Mouse (Mus musculus) midbrain, embryonic 12.5 days (tissue): ENCODE data around the gene Fbxo2. TPM values are rescaled to one million over a fixed set of nuclear protein-coding genes. Genes with fewer than 3 reads are reported as not detected.

Experiments used
- ATAC-seq: fragments of 200-750 bp; cut with Nextera tagmentation; 2 replicates; pipeline ENCODE4 v1.8.0; 2017; ENCODE audit warnings: low read depth, moderate TSS enrichment, moderate library complexity; ENCODE audit not compliant: low FRiP score
- H3K27ac ChIP-seq: fragments of 300-500 bp; sonication (generic); replicated peaks from 2 replicates; pipeline ENCODE4 v1.5.1; 2016; ENCODE audit warnings: mild to moderate bottlenecking
- H3K27me3 ChIP-seq: fragments of 300-500 bp; sonication (generic); 2 replicates; pipeline ENCODE4 v1.6.1; 2016; ENCODE audit warnings: mild to moderate bottlenecking
- H3K36me3 ChIP-seq: fragments of 300-500 bp; sonication (generic); 2 replicates; pipeline ENCODE4 v1.6.1; 2016
- H3K4me1 ChIP-seq: fragments of 300-500 bp; sonication (generic); 2 replicates; pipeline ENCODE4 v1.6.1; 2016
- H3K4me2 ChIP-seq: fragments of 300-500 bp; sonication (generic); replicated peaks from 2 replicates; pipeline ENCODE4 v1.6.1; 2016; ENCODE audit warnings: mild to moderate bottlenecking, moderate library complexity
- H3K4me3 ChIP-seq: fragments of 300-500 bp; sonication (generic); 2 replicates; pipeline ENCODE4 v1.5.1; 2016; ENCODE audit warnings: mild to moderate bottlenecking
- H3K9ac ChIP-seq: fragments of 300-500 bp; sonication (generic); replicated peaks from 2 replicates; pipeline ENCODE4 v1.6.1; 2016; ENCODE audit warnings: mild to moderate bottlenecking, moderate library complexity
- H3K9me3 ChIP-seq: fragments of 300-500 bp; sonication (generic); 2 replicates; pipeline ENCODE4 v1.6.1; 2016; ENCODE audit warnings: mild to moderate bottlenecking
- WGBS: fragments of 180-500 bp; shearing (Covaris S2); methylation state at CpG from one replicate; pipeline ENCODE4 v1.1.7; 2016; 5-methylcytosine and 5-hydroxymethylcytosine counted together
- polyA plus RNA-seq: library from polyadenylated mRNA; unstranded; fragments of >200 nt; fragmentation: Nextera tagmentation; extraction: Ambion mirVana; gene quantifications from 2 replicates; pipeline ENCODE4 v1.2.1, GENCODE M21; 2016

Gene Fbxo2
- polyA plus RNA-seq, 1 experiment from 2014 or later: 2.1 TPM

DNA sequence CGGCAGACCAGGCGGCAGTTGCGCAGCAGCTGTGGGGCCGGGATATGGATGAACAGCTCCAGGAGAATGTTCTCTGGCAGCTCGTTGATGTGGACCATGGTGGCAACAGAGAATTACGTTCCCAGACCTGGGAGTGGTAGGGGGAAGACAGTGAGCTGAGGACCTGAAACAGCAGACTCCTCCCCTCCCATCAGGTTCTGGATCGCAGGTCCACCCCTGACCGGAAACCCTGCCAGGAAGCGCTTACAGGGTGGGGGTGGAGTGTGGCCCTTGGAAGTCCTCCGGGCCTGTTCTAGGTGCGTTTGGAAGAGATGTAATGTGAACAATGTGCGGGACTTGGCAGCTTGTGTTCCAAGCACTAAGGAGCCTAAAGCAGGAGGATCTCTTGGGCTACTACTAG lies 10.9 kb upstream of the Fbxo2 start:
- no peak overlapping the region for H3K4me2 ChIP-seq
- no peak overlapping the region for H3K9ac ChIP-seq
- WGBS: 81% methylated on average over 12 of the region's 12 CpGs
- no peak overlapping the region for H3K4me3 ChIP-seq
- peaks cover 40% of the 10 kb centered on the region for H3K36me3 ChIP-seq
- no peak for ATAC-seq
- no peaks in the 10 kb centered on the region for H3K9me3 ChIP-seq
- H3K4me1 ChIP-seq: peaks cover 6% of the 10 kb centered on the region
- no peak overlapping the region for H3K27ac ChIP-seq
- no peaks in the 10 kb centered on the region for H3K27me3 ChIP-seq

DNA sequence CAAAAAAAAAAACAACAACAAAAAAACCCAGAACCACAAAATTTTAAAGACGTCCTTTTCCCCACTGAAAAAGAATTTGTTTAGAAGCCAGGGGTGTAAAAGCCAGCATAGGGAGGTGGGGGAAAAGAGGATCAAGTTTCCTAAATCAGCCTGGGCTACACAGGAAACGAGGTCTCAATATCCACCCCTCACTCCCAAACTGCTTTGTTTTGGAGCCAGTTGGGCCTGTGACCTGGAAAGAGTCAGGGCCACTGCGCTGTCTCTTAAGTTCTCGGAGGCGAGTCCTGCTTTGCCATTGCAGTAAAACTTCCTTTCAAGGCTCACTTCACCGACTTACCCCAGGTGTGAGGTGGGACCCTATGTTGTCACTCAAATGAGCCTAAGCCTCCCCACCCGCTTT lies 10.2 kb upstream of the Fbxo2 start:
- Histone ChIP-seq H3K9ac (no peak overlapping the region), H3K9me3 (no peaks in the 10 kb centered on the region), H3K4me2 (no peak overlapping the region), H3K4me3 (no peak overlapping the region), H3K4me1 (peaks cover 6% of the 10 kb centered on the region), H3K36me3 (peaks cover 38% of the 10 kb centered on the region), H3K27ac (no peak overlapping the region), H3K27me3 (no peaks in the 10 kb centered on the region)
- ATAC-seq: no peak
- 67% methylated on average over 7 of the region's 7 CpGs for WGBS

DNA sequence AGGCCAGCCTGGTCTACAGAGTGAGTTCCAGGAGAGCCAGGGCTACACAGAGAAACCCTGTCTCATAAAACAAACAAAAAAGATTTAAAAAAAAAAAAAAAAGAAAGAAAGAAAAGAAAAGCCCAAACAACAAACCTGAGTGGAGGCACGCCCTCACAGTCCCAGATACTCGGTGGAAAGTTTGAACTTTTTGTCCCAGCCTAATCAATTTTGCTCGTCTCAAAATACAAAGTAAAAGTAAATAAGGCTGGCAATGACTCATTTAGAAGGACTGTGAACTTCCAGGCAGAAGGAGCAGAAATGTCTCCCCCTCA lies 9.5 kb upstream of the Fbxo2 start:
- H3K36me3 ChIP-seq: peaks cover 38% of the 10 kb centered on the region
- H3K4me3 ChIP-seq: peak overlapping the region; percentile 59
- no peak for ATAC-seq
- H3K4me1 ChIP-seq: peaks cover 6% of the 10 kb centered on the region
- WGBS: 61% methylated on average over 3 of the region's 3 CpGs
- no peaks in the 10 kb centered on the region for H3K27me3 ChIP-seq
- peak overlapping the region; percentile 94 for H3K4me2 ChIP-seq
- no peaks in the 10 kb centered on the region for H3K9me3 ChIP-seq
- H3K9ac ChIP-seq: peak overlapping the region; percentile 72
- H3K27ac ChIP-seq: peak overlapping the region; percentile 91

DNA sequence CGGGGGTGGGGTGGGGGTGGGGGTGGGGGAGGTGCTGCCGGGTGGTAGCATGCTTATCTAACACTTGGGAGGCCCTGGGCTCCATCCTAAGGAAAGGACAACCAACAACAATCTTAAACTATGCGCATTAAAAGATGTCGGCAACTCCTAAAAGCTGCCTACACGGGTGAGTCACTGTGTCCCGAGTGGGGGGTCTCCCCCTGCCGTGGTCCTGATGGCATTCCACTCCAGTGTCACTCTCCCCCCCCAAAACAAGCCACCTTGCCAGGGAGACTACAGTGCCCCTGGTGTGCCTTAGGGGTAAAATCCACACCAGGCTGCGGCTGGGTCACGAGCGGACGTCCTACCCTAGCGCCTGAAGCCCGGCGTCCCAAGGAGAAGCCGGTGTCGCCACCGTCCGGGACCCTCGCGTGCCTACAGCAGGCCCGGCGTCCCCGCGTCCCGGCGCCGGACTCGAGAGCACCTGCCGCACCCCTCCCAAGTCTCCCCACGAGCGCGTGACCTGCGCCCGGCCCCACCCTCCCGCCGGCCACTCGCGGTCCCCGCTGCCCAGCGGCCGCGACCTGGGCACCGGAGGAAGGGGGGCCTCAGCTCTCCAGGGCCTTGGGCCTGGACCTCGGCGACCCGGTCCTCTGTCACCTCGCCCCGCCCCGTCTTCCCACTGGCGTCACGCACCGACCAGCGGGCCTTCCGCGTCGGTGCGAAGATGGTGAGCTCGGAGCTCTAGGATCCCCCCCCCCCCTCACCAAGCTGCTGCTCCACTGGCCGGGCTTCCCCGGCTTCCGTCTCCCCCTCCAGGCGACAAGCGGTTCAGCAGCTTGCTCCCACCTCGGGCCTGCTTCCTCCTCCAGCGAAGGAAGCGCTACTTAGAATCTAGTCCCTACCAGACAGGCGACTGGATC lies 8.9 kb upstream of the Fbxo2 start, which contains the start of gene Fbxo6:
Fbxo6 (minus strand) TSS at position 874 of the 902 bp plus-strand sequence.
- WGBS: 2% methylated on average over 58 of the region's 67 CpGs
- Histone ChIP-seq H3K4me1 (peaks cover 6% of the 10 kb centered on the region), H3K36me3 (peaks cover 38% of the 10 kb centered on the region), H3K9ac (peak within 1 kb of the TSS; percentile 72), H3K4me3 (peak within 1 kb of the TSS; percentile 59), H3K27me3 (no peaks in the 10 kb centered on the region), H3K9me3 (no peaks in the 10 kb centered on the region), H3K27ac (peak within 1 kb of the TSS; percentile 91), H3K4me2 (peak within 1 kb of the TSS; percentile 94)
- ATAC-seq: peak; percentile 86

- Histone ChIP-seq H3K27ac (peak overlapping the region; percentile 91), H3K9me3 (no peaks in the 10 kb centered on the region), H3K4me2 (no peak overlapping the region), H3K4me1 (peaks cover 6% of the 10 kb centered on the region), H3K27me3 (no peaks in the 10 kb centered on the region), H3K9ac (no peak overlapping the region), H3K36me3 (peaks cover 41% of the 10 kb centered on the region), H3K4me3 (no peak overlapping the region)
- 82% methylated on average over 5 of the region's 5 CpGs for WGBS
- ATAC-seq: no peak
Observed at GRCm38 (mm10) chr4:148152547-148152946, 7.9 kb upstream of the Fbxo2 start.

GRCm38 (mm10) chr4:148154006-148154405 lies 6.4 kb upstream of the Fbxo2 start:
- Histone ChIP-seq H3K9ac (no peak overlapping the region), H3K4me2 (no peak overlapping the region), H3K9me3 (no peaks in the 10 kb centered on the region), H3K4me1 (peaks cover 19% of the 10 kb centered on the region), H3K27me3 (no peaks in the 10 kb centered on the region), H3K27ac (no peak overlapping the region), H3K4me3 (no peak overlapping the region), H3K36me3 (peaks cover 47% of the 10 kb centered on the region)
- WGBS: 92% methylated on average over 4 of the region's 4 CpGs
- no peak for ATAC-seq

DNA sequence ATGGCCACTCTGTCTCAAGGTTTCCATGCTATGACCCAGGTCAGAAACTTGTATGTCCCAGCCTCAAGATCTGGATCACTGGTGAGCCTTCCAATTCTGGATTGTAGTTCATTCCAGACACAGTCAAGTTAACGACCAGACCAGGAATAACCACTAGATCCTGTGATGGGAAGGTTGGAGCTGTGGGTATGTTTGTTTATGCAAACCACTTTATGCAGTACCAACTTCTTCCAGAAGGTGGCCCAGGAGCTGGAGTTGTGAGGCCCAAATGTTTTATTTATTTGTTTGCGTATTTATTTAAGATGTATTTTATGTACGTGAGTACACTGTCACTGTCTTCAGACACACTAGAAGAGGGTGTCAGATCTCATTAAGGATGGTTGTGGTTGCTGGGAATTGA lies 5.4 kb upstream of the Fbxo2 start:
- WGBS: 64% methylated on average over 3 of the region's 3 CpGs

GRCm38 (mm10) chr4:148158436-148159348 lies 1.7 kb upstream of the Fbxo2 start:
- ATAC-seq: 0 out of 2 replicates have a peak, but pooled peaks have one; percentile 1
- Histone ChIP-seq H3K9me3 (no peaks in the 10 kb centered on the region), H3K4me1 (peaks cover 25% of the 10 kb centered on the region), H3K27me3 (peaks cover 35% of the 10 kb centered on the region), H3K4me3 (peak overlapping the region; percentile 74), H3K27ac (peak overlapping the region; percentile 92), H3K9ac (peak overlapping the region; percentile 87), H3K36me3 (peaks cover 39% of the 10 kb centered on the region), H3K4me2 (peak overlapping the region; percentile 92)
- 23% methylated on average over 27 of the region's 27 CpGs for WGBS

More for the DNA sequence above, 5.4 kb upstream of the Fbxo2 start:
- no peak for ATAC-seq
- Histone ChIP-seq H3K9ac (no peak overlapping the region), H3K9me3 (no peaks in the 10 kb centered on the region), H3K4me1 (peaks cover 19% of the 10 kb centered on the region), H3K4me2 (no peak overlapping the region), H3K27ac (no peak overlapping the region), H3K4me3 (no peak overlapping the region), H3K36me3 (peaks cover 47% of the 10 kb centered on the region), H3K27me3 (no peaks in the 10 kb centered on the region)

GRCm38 (mm10) chr4:148159544-148160435 lies 631 bp upstream of the Fbxo2 start:
- ATAC-seq: peak; percentile 93
- WGBS: under 1% methylated on average over 47 of the region's 55 CpGs

DNA sequence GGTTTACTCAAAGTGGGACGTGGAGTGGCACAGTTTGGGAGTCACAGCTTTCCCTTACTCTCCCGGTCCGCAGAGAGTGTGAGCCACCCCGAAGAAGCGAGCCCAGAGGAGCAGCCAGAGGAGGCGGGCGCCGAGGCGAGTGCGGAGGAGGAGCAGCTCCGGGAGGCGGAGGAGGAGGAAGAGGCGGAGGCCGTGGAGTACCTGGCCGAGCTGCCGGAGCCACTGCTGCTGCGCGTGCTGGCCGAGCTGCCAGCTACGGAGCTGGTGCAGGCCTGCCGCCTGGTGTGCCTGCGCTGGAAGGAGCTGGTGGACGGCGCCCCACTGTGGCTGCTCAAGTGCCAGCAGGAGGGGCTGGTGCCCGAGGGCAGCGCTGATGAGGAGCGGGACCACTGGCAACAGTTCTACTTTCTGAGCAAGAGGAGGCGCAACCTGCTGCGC lies 3.6 kb downstream of the Fbxo2 start:
- Histone ChIP-seq H3K9ac (peak overlapping the region; percentile 41; the same call in 1 of the 2 replicates), H3K27ac (no peak overlapping the region), H3K4me2 (peak overlapping the region; percentile 57), H3K36me3 (no peaks in the 10 kb centered on the region), H3K4me1 (peaks cover 37% of the 10 kb centered on the region), H3K9me3 (no peaks in the 10 kb centered on the region), H3K4me3 (peak overlapping the region; percentile 30), H3K27me3 (peaks cover 82% of the 10 kb centered on the region)
- WGBS: under 1% methylated on average over 29 of the region's 29 CpGs
- ATAC-seq: 0 out of 2 replicates have a peak, but pooled peaks have one; percentile 5

More at GRCm38 (mm10) chr4:148159544-148160435, 631 bp upstream of the Fbxo2 start:
- Histone ChIP-seq H3K27ac (peak overlapping the region; percentile 92), H3K27me3 (peaks cover 46% of the 10 kb centered on the region), H3K4me2 (peak overlapping the region; percentile 92), H3K9me3 (no peaks in the 10 kb centered on the region), H3K4me3 (peak overlapping the region; percentile 74), H3K36me3 (peaks cover 31% of the 10 kb centered on the region), H3K9ac (peak overlapping the region; percentile 87), H3K4me1 (peaks cover 36% of the 10 kb centered on the region)

GRCm38 (mm10) chr4:148164461-148164860 lies 4.0 kb downstream of the Fbxo2 start:
- no peaks in the 10 kb centered on the region for H3K9me3 ChIP-seq
- WGBS: 0% methylated on average over 16 of the region's 16 CpGs
- no peak overlapping the region for H3K27ac ChIP-seq
- no peak for ATAC-seq
- H3K4me1 ChIP-seq: peaks cover 39% of the 10 kb centered on the region
- H3K9ac ChIP-seq: 0 out of 2 replicates have a peak overlapping the region, but pooled peaks have one; percentile 41
- no peaks in the 10 kb centered on the region for H3K36me3 ChIP-seq
- peak overlapping the region; percentile 30 for H3K4me3 ChIP-seq
- peaks cover 85% of the 10 kb centered on the region for H3K27me3 ChIP-seq
- H3K4me2 ChIP-seq: peak overlapping the region; percentile 57
